Mouse (Mus musculus) liver, postnatal 0 days (tissue): Measurements from ENCODE around the gene Cog4.
"Not testable (repeated sequence)": the region's sequence is repeated elsewhere in the genome, so short reads cannot be mapped to it uniquely, and the experiment has no call there.

Experiments
- CTCF ChIP-seq: sonication (generic); IDR thresholded peaks from 2 replicates; pipeline ENCODE4 v1.5.1; 2016; ENCODE audit warnings: antibody characterized with exemption, low read depth
- EP300 ChIP-seq: IDR thresholded peaks from 2 replicates; pipeline ENCODE4 v1.6.1; 2016; ENCODE audit warnings: antibody characterized with exemption, low read depth, mild to moderate bottlenecking

GRCm38 (mm10) chr8:110909850-110910249, 63.5 kb downstream of the Cog4 start:
- peak; percentile 18; the same call in 1 of the 2 replicates for TF ChIP-seq CTCF
- not testable (repeated sequence) for TF ChIP-seq EP300
